Mouse (Mus musculus) gastrocnemius, postnatal 36 days (tissue): Measurements from ENCODE around the gene Gorasp1. TPM values are rescaled to one million over a fixed set of nuclear protein-coding genes. Genes with fewer than 3 reads are reported as not detected.

ENCODE experiments used
- DNase-seq, 2 experiments: peaks; one replicate each; pipeline ENCODE4 v3.0.0; 2022
- intact Hi-C: fragments of 180-260 bp; cut with DNase I; formaldehyde crosslinking; loops from one replicate; pipeline ENCODE4 v1.15.1; 2025
- total RNA-seq, 2 experiments: library from RNA; stranded (reverse); gene quantifications; 2 replicates each; pipeline ENCODE4 v1.2.3; 2021

The Gorasp1 gene
- total RNA-seq, 2 experiments from 2014 or later, result 14.5 to 15.3 TPM

- no peak for DNase-seq
- intact Hi-C loops, result no loop called here
Observed at GRCm38 (mm10) chr9:119973869-119974520, 36.6 kb upstream of the Gorasp1 start.

GRCm38 (mm10) chr9:119973281-119973680 is 35.9 kb upstream of the Gorasp1 start:
- no peak for DNase-seq
- intact Hi-C loops, result no loop called here

- DNase-seq, result peak in 1 of 2 experiments; percentile 52
- intact Hi-C loops, result no loop called here
Observed at GRCm38 (mm10) chr9:119972582-119972981, 35.2 kb upstream of the Gorasp1 start.

DNA sequence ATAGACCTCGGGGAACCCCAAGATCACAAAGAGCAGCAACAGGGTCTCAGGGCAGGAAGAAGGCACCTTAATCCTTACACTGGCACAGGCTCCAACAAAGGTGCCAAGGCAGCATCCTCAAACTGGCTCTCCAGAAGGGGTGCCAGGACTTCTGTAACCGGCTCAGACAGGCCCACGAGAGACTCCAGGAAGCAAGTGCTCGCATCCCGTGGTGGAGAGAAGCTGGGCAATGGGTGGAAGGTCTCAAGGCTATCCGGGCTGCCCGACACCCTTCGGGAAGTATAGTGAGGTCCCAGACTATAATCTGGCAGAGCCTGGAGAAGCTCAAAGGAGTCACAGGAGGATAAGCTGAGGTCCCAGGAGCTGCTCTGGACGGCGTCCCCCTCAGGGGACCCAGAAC is 34.8 kb upstream of the Gorasp1 start:
- no peak for DNase-seq
- intact Hi-C loops, result no loop called here

DNA sequence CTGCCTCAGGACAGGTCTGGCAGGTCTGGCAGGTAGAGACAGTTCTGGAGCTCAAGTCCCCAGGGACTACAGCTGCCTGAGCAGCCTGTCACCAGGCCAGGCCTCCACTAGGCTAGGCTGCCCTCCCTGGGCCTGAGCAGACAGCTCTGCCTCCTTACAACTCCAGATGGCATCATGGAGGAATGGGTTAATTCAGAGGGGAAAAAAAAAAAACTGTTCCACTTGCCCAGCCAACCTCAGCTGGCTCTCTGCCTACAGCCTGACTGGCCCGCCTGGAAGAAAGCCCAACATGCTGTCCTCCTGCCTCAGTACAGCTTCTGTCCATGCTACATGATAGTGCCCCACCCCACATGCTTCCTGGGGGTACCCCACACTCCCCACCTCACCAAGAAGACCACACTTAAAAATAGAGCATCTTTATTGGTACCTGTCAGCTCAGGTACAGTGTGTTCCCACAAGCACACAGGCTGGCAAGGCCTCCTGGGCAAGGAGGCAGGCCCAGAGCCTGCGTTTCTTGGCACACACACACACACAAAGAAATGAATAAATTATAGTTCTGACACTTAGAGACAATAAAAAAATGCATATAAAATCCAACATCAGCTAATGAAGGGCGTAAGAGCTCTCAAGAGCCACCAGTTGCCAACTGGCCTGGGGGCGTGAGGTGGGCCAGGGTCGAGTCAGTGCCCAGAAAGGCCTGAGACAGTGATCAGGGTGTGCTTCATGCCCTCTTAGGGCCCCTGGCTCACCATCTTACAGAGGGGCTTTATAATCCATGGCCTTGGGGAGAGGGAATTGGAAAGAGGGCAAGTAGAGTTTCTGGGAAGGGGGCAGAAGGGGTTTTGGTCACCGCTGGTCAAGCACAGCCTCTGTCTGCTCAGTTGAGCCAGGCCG is 33.6 kb upstream of the Gorasp1 start:
- intact Hi-C loops, result no loop called here

GRCm38 (mm10) chr9:119970221-119970620 is 32.9 kb upstream of the Gorasp1 start:
- peak in 1 of 2 experiments; percentile 37 for DNase-seq
- intact Hi-C loops, result no loop called here

More for the DNA sequence above, 33.6 kb upstream of the Gorasp1 start:
- DNase-seq, result no peak

GRCm38 (mm10) chr9:119969811-119970210 is 32.4 kb upstream of the Gorasp1 start:
- intact Hi-C loops, result no loop called here
- no peak for DNase-seq

- DNase-seq, result no peak
- intact Hi-C loops, result no loop called here
Observed at GRCm38 (mm10) chr9:119966221-119966910, 29.0 kb upstream of the Gorasp1 start.

- no peak for DNase-seq
- intact Hi-C loops, result loop anchor here (2.0 kb wide), 1 partner anchor 50 kb away; no protein-coding TSS in a partner anchor
Observed at GRCm38 (mm10) chr9:119965186-119965585, 27.8 kb upstream of the Gorasp1 start.

DNA sequence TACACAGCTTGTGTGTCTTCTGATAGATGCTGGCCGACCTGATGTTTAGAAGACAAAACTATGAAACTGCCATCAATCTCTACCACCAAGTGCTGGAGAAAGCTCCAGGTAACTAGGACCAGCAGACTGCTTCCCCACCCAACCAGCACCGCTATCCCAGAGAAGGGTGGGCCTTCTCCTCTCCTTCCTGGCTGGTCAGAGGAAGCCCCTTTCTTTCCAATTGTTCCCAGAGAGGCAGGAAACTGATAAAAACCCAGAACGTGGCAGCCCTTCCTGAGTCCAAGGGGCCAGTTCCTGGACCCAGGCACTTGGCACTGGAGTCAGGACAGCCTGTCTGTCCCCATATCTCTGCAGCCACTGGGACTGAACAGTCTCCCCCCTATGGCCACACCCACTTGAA is 26.8 kb upstream of the Gorasp1 start:
- no peak for DNase-seq
- intact Hi-C loops, result loop anchor here (2.0 to 5.0 kb wide), 3 partner anchors 51 to 133 kb away; no protein-coding TSS in a partner anchor

GRCm38 (mm10) chr9:119962987-119963667 is 25.8 kb upstream of the Gorasp1 start:
- DNase-seq, result peak; percentile 56 to 58
- intact Hi-C loops, result loop anchor here (5.0 kb wide), 2 partner anchors 114 to 134 kb away; no protein-coding TSS in a partner anchor

GRCm38 (mm10) chr9:119962216-119962615 is 24.9 kb upstream of the Gorasp1 start:
- DNase-seq, result no peak
- intact Hi-C loops, result loop anchor here (5.0 kb wide), 2 partner anchors 115 to 135 kb away; no protein-coding TSS in a partner anchor

GRCm38 (mm10) chr9:119958835-119959234 is 21.5 kb upstream of the Gorasp1 start:
- DNase-seq, result no peak
- intact Hi-C loops, result no loop called here

DNA sequence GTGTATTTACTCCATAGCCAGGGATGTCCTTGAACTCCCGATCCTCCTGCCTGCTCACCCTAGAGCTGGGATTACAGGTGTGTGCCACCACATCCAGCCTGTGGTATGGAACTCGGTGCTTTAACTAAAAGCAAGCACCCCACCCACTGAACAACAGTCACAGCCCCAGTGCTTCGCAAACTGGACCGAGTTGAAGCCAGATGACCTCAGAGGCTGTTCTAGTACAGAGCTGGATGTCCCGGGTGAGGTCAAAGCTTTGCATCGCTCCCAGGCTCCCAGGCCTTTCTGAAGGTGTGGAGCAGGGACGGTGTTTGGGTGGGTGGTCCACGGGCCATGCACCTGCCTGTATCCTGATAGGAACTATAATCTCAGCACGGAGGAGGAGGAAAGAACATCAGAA is 14.0 kb upstream of the Gorasp1 start:
- intact Hi-C loops, result no loop called here
- no peak for DNase-seq

GRCm38 (mm10) chr9:119950434-119950833 is 13.1 kb upstream of the Gorasp1 start:
- intact Hi-C loops, result no loop called here
- no peak for DNase-seq

DNA sequence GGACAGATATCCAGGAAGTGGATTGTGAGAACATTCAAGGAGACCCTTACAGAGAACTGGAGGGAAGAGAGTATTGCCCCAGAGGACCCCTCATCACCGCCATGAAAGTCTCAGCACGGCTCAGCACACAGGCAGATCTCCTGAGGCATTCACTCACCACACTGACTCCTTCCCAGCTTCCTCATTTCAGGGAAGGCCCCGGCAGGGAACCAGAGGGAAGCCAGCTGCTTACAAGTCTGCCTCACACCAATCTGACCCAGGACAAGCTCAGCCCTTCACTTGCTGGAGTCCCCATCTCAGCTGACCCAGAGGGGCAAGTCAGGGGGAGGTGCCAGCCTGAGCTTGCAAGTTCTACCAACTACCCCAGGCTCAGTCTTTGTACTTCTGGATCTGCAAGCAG is 11.4 kb upstream of the Gorasp1 start:
- intact Hi-C loops, result no loop called here
- DNase-seq, result no peak

- intact Hi-C loops, result no loop called here
- DNase-seq, result no peak
Observed at GRCm38 (mm10) chr9:119945173-119945900, 8.0 kb upstream of the Gorasp1 start.

- intact Hi-C loops, result no loop called here
- DNase-seq, result no peak
Observed at GRCm38 (mm10) chr9:119943326-119943725, 6.0 kb upstream of the Gorasp1 start.

- intact Hi-C loops, result no loop called here
- DNase-seq, result no peak
Observed at GRCm38 (mm10) chr9:119941861-119942260, 4.5 kb upstream of the Gorasp1 start.

DNA sequence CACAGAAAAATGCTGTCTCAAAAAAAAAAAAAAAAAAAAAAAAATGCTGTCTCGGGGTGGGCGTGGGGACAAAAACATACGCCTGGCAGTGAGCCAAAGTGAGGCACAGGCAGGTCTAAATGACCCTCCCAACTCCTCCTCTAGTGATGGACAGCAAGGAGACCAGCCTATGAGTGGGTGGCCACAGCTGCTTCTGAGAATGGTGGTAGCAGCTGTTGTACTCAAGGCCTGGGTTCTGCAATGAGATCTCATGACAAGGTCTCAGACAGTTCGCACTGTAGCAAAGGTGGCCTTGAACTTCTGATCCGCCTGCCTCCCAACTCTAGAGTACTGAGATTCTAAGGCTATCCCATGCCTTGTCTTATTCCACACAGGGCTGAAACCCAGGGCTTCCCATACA is 4.0 kb upstream of the Gorasp1 start:
- intact Hi-C loops, result no loop called here
- DNase-seq, result no peak
